Mouse (Mus musculus) lung, adult 18-20 months (tissue): Measurements from ENCODE around the gene Pgam2.
"Not testable (repeated sequence)": the region's sequence is repeated elsewhere in the genome, so short reads cannot be mapped to it uniquely, and the experiment has no call there.

Experiments
- DNase-seq, 2 experiments: peaks; one replicate each; pipeline ENCODE4 v3.0.0; 2022; ENCODE audit warnings: mixed read lengths in 2 of 2

The Pgam2 gene

DNA sequence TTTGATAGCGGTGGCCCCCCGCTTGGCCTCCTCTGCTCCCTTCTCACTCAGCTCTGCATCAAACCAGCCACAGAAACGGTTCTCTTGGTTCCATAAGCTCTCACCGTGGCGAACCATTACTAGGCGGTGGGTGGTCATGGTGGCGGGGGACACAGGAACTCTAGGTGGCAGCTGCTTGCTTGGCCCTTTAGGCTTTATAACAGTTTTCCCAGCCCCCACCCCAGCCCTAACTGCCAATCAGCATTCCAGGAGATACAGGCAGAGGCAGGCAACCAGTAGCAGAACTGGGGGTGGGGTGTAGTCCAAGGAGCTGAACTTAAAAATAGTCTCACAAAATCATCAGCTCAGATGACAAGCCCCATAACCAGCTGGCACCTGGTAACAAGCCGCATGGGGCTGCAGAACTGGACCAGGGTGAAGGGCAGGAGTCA is at the start of gene Pgam2:
TSS of gene Pgam2 (minus strand) at position 183 of the 431 bp plus-strand sequence.
- DNase-seq, result no peak

DNA sequence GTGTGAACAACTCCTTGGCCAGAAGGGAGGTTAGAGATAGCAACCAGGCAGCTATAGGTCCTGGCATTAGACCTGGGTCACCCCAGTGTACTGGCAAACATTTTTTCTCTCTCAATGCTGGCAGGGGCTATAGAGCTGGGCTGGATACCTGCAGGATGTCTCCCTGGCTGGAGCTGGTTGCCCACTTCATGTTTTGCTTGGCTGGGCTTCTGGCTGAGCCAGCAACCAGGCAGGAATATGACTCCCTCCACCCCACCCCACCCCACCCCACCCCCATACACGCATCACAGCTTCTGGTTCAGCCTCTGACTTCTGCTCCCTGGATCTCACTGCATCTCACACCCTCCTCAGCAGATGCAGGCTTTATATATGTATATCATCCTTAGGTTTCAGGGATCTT is 48.8 kb upstream of the Pgam2 start:
- no peak for DNase-seq

DNA sequence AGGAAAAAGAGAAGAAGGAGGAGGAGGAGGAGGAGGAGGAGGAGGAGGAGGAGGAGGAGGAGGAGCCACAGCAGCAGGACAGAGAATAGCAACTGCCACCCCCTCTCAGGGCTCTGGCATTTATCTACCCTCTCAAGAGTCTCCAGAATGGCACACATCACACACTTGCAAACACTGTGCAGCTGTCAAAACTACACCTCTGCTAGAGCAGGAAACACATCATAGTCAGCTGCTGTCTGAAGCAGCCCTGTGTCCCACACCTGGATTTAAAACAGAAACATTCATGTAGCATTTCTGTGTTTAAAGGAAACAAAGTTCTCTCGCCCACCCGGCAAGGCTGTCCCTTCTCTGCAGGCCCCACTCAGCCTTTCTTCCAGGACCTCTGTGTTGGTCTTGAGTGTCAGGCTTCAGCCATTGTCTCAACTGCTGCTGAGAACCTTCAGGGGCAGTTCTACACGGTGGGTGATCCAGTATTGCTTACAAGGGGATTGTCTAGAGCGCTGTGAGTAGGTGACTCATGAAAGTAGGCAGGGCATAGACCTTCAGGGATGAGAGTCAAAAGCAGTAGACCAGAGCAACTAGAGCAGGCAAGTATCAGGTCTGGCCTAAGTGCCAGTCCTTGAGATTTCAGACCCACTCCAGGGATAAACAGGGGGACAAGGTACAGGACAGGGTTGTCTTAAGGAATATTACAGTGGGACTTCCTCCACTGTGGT is 47.6 kb upstream of the Pgam2 start:
- no peak for DNase-seq

DNA sequence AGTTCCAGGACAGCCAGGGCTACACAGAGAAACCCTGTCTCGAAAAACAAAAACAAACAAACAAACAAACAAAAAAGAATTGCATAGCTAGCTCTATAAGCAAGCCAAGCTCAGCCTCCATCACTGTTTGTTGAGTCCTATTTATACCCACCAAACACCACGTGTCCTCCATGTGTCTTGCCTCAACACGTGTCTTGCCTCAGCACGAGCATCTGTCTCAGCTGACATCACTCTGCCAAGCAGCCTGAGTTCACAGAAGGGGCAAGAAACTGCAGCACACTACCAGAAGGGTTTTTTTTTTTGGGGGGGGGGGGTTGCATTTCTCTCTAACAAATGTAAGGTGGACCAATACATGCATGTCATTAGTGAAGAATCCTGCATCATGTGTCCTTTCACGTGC is 46.9 kb upstream of the Pgam2 start:
- DNase-seq, result no peak

GRCm38 (mm10) chr11:5849316-5849715 is 45.8 kb upstream of the Pgam2 start:
- DNase-seq, result no peak

DNA sequence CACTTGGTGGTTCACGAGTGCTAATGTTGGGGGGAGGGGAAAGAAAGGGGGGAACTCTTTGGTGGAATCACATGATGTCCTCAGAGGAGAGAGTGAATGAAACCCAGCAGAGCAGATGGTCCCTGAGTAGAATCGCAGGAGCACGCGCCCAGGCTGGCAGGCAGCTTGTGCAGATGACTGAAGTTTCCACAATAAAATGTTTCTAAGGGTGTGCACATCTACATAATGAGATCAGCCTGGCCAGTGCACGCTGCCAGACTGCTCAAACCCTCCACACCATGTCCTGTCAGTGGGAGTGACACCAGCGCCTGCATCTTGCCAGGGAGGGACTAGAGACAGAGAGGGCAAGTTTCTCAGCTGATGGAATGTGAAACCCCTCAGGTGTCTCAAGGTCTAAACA is 45.2 kb upstream of the Pgam2 start:
- peak in 1 of 2 experiments; percentile 38 for DNase-seq

GRCm38 (mm10) chr11:5846639-5847345 is 43.3 kb upstream of the Pgam2 start:
- DNase-seq, result peak; percentile 58 to 60

GRCm38 (mm10) chr11:5843131-5843530 is 39.6 kb upstream of the Pgam2 start:
- DNase-seq, result no peak

DNA sequence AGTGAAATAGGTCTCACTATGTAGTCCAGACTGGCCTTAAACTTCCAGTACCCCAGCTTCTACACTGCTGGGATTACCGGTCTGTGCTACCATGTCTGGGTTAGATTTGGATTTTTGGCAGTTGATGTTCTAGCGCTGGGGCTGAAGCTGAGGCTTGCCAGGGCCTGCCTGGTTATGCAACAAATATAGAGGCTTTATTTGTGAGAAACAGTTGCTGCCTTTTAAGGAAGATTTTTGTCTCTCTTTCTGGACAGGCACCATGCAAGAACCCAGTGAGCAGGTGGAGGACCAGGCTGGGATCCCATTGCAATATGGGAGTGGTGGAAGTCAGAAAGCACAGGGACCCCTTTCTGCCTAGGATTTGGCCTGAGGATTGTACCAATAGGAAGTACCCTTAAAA is 38.2 kb upstream of the Pgam2 start:
- DNase-seq, result no peak

GRCm38 (mm10) chr11:5840346-5840745 is 36.8 kb upstream of the Pgam2 start:
- no peak for DNase-seq

- peak; percentile 94 to 96 for DNase-seq
These were observed 34.0 kb upstream of the Pgam2 start, which contains the start of gene Polm for GRCm38 (mm10) chr11:5837251-5838246. Polm (minus strand) TSS chr11:5838016.

DNA sequence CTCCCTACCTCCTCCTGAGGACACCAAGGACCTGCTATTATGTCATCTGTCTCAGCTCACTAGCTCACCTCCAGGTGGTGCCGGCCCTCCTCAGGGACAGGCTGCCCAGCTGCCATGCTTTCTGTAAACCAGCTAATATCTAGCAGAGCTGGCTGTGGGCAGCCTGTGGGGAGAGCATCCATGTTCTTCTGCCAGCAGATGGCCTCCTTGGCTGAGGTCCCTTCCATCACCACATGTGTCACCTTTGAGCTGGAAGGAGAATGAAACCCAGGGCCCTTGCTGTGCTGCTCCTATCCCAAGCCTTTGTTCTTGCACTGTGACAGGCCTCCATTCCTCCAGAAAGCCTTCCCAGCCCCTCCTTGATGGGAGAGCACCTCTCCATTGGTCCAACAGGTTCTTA is 32.6 kb upstream of the Pgam2 start:
- no peak for DNase-seq

DNA sequence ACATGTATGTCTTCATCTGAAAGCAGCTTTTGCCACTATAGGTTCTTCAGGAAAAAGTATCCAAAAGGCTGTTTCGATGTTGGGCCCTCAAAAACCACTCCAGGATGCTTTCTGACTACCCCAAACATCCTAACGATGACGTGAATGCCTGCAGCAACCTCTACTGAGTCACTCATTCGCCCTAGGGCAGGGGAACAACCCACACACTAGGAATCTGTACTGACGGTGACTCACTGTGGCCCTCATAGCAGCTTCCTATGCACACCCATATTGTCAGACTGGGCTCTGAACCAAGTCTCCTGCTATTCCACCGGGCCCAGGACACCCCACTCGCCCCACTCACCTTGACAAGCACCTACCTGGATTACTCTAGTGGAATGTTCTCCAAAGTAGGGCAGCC is 31.5 kb upstream of the Pgam2 start:
- no peak for DNase-seq

GRCm38 (mm10) chr11:5834506-5834905 is 31.0 kb upstream of the Pgam2 start:
- no peak for DNase-seq

GRCm38 (mm10) chr11:5829327-5829726 is 25.8 kb upstream of the Pgam2 start:
- no peak for DNase-seq

- no peak for DNase-seq
These were observed 25.1 kb upstream of the Pgam2 start for GRCm38 (mm10) chr11:5828509-5829191.

- no peak for DNase-seq
These were observed 24.4 kb upstream of the Pgam2 start for GRCm38 (mm10) chr11:5827931-5828330.

GRCm38 (mm10) chr11:5825432-5825831 is 21.9 kb upstream of the Pgam2 start:
- DNase-seq, result no peak

DNA sequence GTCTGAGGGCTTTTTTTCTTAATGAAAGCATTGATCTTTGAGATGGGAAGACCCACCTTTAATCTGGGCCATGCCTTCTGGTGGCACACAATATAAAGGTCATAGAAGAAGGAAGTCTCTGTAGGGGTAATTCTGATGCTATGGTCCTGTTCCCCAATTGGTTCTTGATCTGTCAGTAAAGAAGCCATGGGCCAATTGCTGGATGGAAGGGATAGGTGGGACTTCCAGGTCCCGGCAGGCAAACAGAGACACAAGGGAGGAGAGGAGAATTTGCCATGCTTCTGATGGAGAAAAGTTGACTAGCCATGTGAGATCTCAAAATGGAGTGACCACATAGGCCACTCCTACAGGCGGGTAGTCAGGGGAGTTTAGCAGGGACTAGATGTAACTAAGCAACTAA is 15.7 kb upstream of the Pgam2 start:
- no peak for DNase-seq

GRCm38 (mm10) chr11:5813381-5813780 is 9.8 kb upstream of the Pgam2 start:
- DNase-seq, result no peak

DNA sequence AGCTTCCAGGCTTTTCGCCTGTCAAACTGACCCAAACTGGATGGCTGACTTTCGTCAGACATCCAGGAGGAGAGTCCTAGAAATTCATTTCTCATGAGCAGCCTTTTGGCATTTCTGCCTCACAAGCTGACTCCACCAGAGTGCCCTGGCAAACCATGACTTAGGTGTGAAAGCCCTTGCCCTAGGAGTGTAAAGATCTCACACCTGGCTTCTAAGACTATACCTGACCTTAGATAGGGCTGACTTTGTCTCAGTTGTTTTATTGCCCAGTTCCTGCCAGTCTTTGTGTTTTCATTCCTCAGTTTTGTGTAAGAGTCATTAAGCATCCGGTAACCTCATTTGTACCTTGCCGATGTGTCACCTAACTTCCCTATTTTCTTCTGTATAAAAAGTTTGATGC is 6.0 kb upstream of the Pgam2 start:
- DNase-seq, result not testable (repeated sequence)

GRCm38 (mm10) chr11:5807956-5808355 is 4.4 kb upstream of the Pgam2 start:
- DNase-seq, result no peak

GRCm38 (mm10) chr11:5805711-5806110 is 2.2 kb upstream of the Pgam2 start:
- no peak for DNase-seq
